Mouse (Mus musculus): ENCODE data around the gene Pde11a.

DNA sequence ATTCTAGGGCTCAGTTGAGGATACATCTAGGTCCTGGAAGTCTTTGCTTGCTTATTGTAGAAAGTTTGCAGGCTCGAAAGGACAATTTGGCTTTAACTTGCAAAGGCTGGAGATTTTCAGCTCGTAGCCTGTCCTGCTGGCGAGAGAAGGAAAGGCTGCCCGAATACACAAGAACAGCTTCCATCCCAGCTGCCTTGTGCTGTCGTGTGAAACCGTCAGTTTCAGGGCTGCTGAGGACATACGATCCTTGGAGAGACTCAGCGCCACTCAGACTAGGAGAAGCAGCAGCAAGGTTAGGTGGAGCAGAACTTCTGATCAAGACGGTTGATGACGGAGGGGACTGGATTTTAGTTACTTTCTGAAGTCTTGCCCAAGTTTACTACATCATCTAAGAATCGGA lies 287.2 kb downstream of the Pde11a start:
- no peak for TF ChIP-seq POLR2A (IDR thresholded peaks at IDR 0.05; ENCODE audit: extremely low read depth, insufficient read depth, low read length)
- TF ChIP-seq CTCF (IDR thresholded peaks at IDR 0.05; ENCODE audit: extremely low read depth, insufficient read depth, low read length), result 0 out of 2 replicates have a peak, but pooled peaks have one; percentile 1

Data from cortical plate, adult 2 months (tissue).